Mouse (Mus musculus) heart, adult 11 months (tissue): Measurements from ENCODE around the gene Rfx2.

Experiments used
- DNase-seq: peaks from one replicate; pipeline ENCODE4 v3.0.0; 2022

Gene Rfx2

GRCm38 (mm10) chr17:56831111-56831816 is 451 bp upstream of the Rfx2 start:
- peak; percentile 100 for DNase-seq

- peak; percentile 95 for DNase-seq
Measured at GRCm38 (mm10) chr17:56829795-56830194, 1.0 kb downstream of the Rfx2 start.

GRCm38 (mm10) chr17:56829171-56829570 is 1.6 kb downstream of the Rfx2 start:
- no peak for DNase-seq

- no peak for DNase-seq
Measured at GRCm38 (mm10) chr17:56826718-56827117, 4.1 kb downstream of the Rfx2 start.

- no peak for DNase-seq
Measured at GRCm38 (mm10) chr17:56823352-56823751, 7.5 kb downstream of the Rfx2 start.

- no peak for DNase-seq
Measured at GRCm38 (mm10) chr17:56822380-56822779, 8.4 kb downstream of the Rfx2 start.

- no peak for DNase-seq
Measured at GRCm38 (mm10) chr17:56819694-56820111, 11.1 kb downstream of the Rfx2 start.

GRCm38 (mm10) chr17:56819032-56819545 is 11.7 kb downstream of the Rfx2 start:
- no peak for DNase-seq

- DNase-seq = no peak
Measured at GRCm38 (mm10) chr17:56818067-56818636, 12.7 kb downstream of the Rfx2 start.

GRCm38 (mm10) chr17:56815057-56815345 is 15.8 kb downstream of the Rfx2 start:
- no peak for DNase-seq

- DNase-seq = peak; percentile 99
Measured at GRCm38 (mm10) chr17:56814316-56815056, 16.3 kb downstream of the Rfx2 start.

- peak; percentile 99 for DNase-seq
Measured at GRCm38 (mm10) chr17:56810245-56810644, 20.6 kb downstream of the Rfx2 start.

GRCm38 (mm10) chr17:56808518-56808917 is 22.3 kb downstream of the Rfx2 start:
- DNase-seq = peak; percentile 97

- no peak for DNase-seq
Measured at GRCm38 (mm10) chr17:56805784-56806183, 25.0 kb downstream of the Rfx2 start.

GRCm38 (mm10) chr17:56804952-56805351 is 25.9 kb downstream of the Rfx2 start:
- DNase-seq = no peak

- no peak for DNase-seq
Measured at GRCm38 (mm10) chr17:56802065-56802464, 28.7 kb downstream of the Rfx2 start.

GRCm38 (mm10) chr17:56799276-56799675 is 31.5 kb downstream of the Rfx2 start:
- no peak for DNase-seq

GRCm38 (mm10) chr17:56793614-56794319 is 37.0 kb downstream of the Rfx2 start:
- no peak for DNase-seq

- DNase-seq = no peak
Measured at GRCm38 (mm10) chr17:56792588-56792987, 38.2 kb downstream of the Rfx2 start.

GRCm38 (mm10) chr17:56789286-56789685 is 41.5 kb downstream of the Rfx2 start:
- no peak for DNase-seq

- DNase-seq = no peak
Measured at GRCm38 (mm10) chr17:56788886-56789285, 41.9 kb downstream of the Rfx2 start.

GRCm38 (mm10) chr17:56780291-56780978 is 50.4 kb downstream of the Rfx2 start:
- no peak for DNase-seq
